Mouse (Mus musculus) ES-Bruce4 (cell line): Measurements from ENCODE around the gene Rab3ip. TPM values are rescaled to one million over a fixed set of nuclear protein-coding genes. Genes with fewer than 3 reads are reported as not detected.

Experiments used
- H3K27ac ChIP-seq: 2 replicates; pipeline ENCODE4 v1.5.1; 2012; ENCODE audit warnings: low read length, inconsistent platforms; ENCODE audit not compliant: insufficient read depth
- H3K27me3 ChIP-seq: 2 replicates; pipeline ENCODE4 v1.6.1; 2012; ENCODE audit warnings: mild to moderate bottlenecking, low read length, inconsistent platforms; ENCODE audit not compliant: control insufficient read depth, poor library complexity, insufficient read depth, severe bottlenecking
- H3K36me3 ChIP-seq: 2 replicates; pipeline ENCODE4 v1.6.1; 2012; ENCODE audit warnings: inconsistent platforms, mild to moderate bottlenecking, low read length, moderate library complexity; ENCODE audit not compliant: control insufficient read depth, poor library complexity, insufficient read depth, severe bottlenecking
- H3K4me1 ChIP-seq: one replicate; pipeline ENCODE4 v1.8.1; 2011; ENCODE audit warnings: low read length; ENCODE audit not compliant: control insufficient read depth, insufficient read depth
- H3K4me3 ChIP-seq: 2 replicates; pipeline ENCODE4 v1.5.1; 2011; ENCODE audit warnings: low read depth, mild to moderate bottlenecking, low read length
- H3K9ac ChIP-seq: 2 replicates; pipeline ENCODE4 v1.6.1; 2012; ENCODE audit warnings: low read depth, mild to moderate bottlenecking, inconsistent platforms; ENCODE audit not compliant: poor library complexity, severe bottlenecking
- H3K9me3 ChIP-seq: replicated peaks from 2 replicates; pipeline ENCODE4 v1.6.1; 2012; ENCODE audit warnings: mild to moderate bottlenecking, low read length, inconsistent platforms; ENCODE audit not compliant: control insufficient read depth, poor library complexity, insufficient read depth, severe bottlenecking
- CTCF ChIP-seq: IDR thresholded peaks from one replicate; pipeline ENCODE4 v1.8.1; 2011; ENCODE audit warnings: low read depth, low read length
- EP300 ChIP-seq: IDR thresholded peaks from 2 replicates; pipeline ENCODE4 v1.6.1; 2011; ENCODE audit warnings: low read depth, low read length; ENCODE audit not compliant: insufficient read depth
- POLR2A ChIP-seq: IDR thresholded peaks from one replicate; pipeline ENCODE4 v1.8.1; 2011; ENCODE audit warnings: low read length; ENCODE audit not compliant: insufficient read depth
- polyA plus RNA-seq: library from polyadenylated mRNA; stranded (reverse); fragments of >200 nt; gene quantifications from 2 replicates; pipeline ENCODE4 v1.2.4, GENCODE M21; 2011; ENCODE audit warnings: low read depth; ENCODE audit not compliant: missing spikeins, insufficient read depth, insufficient read length

Rab3ip gene
- polyA plus RNA-seq, 1 experiment = 70.8 TPM

DNA sequence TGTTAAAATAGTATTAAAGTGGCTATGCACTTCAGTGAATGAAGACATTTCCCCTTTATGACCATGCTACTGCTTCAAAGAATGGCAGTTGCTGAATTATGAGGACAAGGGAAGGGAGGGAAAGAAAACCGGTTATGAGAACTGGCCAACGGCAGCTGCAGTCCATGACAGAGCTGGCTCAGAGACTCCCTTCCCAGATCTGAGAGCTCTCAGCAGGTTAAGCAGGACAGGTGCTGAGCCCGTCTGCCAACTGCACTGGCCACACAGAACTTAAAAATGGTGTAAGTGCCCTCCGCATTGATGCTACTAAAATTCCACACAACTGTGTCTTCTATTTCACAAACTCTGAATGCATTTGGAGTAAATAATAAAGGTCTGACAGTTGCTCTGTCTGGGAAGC, 73.1 kb downstream of the Rab3ip start:
- H3K36me3 ChIP-seq = no peaks in the 10 kb centered on the region
- no peak overlapping the region for H3K9ac ChIP-seq
- TF ChIP-seq POLR2A (no peak), EP300 (no peak), CTCF (no peak)
- no peak overlapping the region for H3K4me3 ChIP-seq
- no peaks in the 10 kb centered on the region for H3K27me3 ChIP-seq
- no peak overlapping the region for H3K27ac ChIP-seq
- no peaks in the 10 kb centered on the region for H3K9me3 ChIP-seq
- H3K4me1 ChIP-seq = no peaks in the 10 kb centered on the region

DNA sequence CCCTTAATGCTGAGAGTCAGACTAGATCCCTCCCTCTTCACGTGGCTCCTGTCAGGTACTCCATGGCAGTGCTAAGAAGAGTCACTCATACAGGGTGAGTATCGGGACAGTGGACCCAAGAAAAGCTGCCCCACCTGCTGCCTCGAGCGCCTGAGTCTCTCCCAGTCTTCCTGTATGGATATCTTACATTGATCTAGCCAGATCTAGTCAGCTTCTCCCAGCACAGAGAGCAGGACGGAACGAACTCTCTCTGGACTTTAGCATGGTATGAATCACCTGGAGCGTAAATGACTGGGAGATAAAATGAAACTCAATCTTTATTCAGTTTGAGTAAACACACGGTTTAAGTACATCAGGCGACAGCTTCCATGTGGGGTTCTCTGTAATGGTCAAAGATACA, 76.1 kb downstream of the Rab3ip start:
- Histone ChIP-seq H3K4me3 (no peak overlapping the region), H3K27ac (no peak overlapping the region), H3K9ac (no peak overlapping the region), H3K4me1 (no peaks in the 10 kb centered on the region), H3K27me3 (no peaks in the 10 kb centered on the region), H3K9me3 (no peaks in the 10 kb centered on the region), H3K36me3 (no peaks in the 10 kb centered on the region)
- TF ChIP-seq CTCF = no peak
- TF ChIP-seq POLR2A = no peak
- TF ChIP-seq EP300 = no peak

GRCm38 (mm10) chr10:116872016-116872410, 78.6 kb downstream of the Rab3ip start:
- H3K27me3 ChIP-seq = no peaks in the 10 kb centered on the region
- H3K4me1 ChIP-seq = no peaks in the 10 kb centered on the region
- H3K9me3 ChIP-seq = no peaks in the 10 kb centered on the region
- TF ChIP-seq EP300 (no peak), POLR2A (no peak), CTCF (no peak)
- H3K27ac ChIP-seq = no peak overlapping the region
- no peaks in the 10 kb centered on the region for H3K36me3 ChIP-seq
- H3K9ac ChIP-seq = no peak overlapping the region
- H3K4me3 ChIP-seq = no peak overlapping the region

- Histone ChIP-seq H3K9me3 (no peaks in the 10 kb centered on the region), H3K27ac (no peak overlapping the region), H3K9ac (no peak overlapping the region), H3K36me3 (no peaks in the 10 kb centered on the region), H3K27me3 (no peaks in the 10 kb centered on the region), H3K4me3 (no peak overlapping the region), H3K4me1 (no peaks in the 10 kb centered on the region)
- TF ChIP-seq POLR2A = no peak
- TF ChIP-seq CTCF = no peak
- no peak for TF ChIP-seq EP300
Measured at GRCm38 (mm10) chr10:116871329-116872015, 79.1 kb downstream of the Rab3ip start.

DNA sequence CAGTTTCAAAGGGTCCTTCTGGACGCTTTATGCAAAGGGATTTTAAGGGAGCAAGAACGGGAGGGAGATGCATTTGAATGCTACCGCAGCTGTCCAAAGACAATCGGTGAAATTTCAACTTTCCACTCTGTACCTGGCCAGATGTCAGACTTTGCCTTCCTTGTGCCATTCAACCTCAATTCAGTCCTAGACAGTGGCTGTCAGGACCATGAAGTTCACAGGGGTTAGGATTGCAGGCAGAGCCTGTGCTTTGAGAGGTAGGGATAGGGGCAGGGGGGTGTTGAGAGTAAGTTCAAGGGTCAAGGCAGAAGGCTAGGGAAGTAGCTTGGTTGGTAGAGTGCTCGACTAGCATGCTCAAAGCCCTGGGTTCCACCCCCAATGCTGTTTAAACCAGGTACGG, 79.8 kb downstream of the Rab3ip start:
- Histone ChIP-seq H3K9ac (no peak overlapping the region), H3K27ac (no peak overlapping the region), H3K27me3 (no peaks in the 10 kb centered on the region), H3K9me3 (no peaks in the 10 kb centered on the region), H3K4me3 (no peak overlapping the region), H3K4me1 (no peaks in the 10 kb centered on the region), H3K36me3 (no peaks in the 10 kb centered on the region)
- TF ChIP-seq POLR2A (no peak), CTCF (no peak), EP300 (no peak)

Other genes starting within 250 kb of the Rab3ip start
- 0.19 TPM in 1 of 2 replicates, not detected in the other for gene Myrfl, start 53.9 kb downstream of the Rab3ip start, polyA plus RNA-seq
- gene Gm10271, start 21.8 kb upstream of the Rab3ip start, polyA plus RNA-seq = not detected in 2 replicates
- not detected in 2 replicates for gene Best3, start 35.5 kb upstream of the Rab3ip start, polyA plus RNA-seq
- not detected in 2 replicates for gene Lrrc10, start 94.6 kb upstream of the Rab3ip start, polyA plus RNA-seq
- gene Cct2, start 113.0 kb upstream of the Rab3ip start, polyA plus RNA-seq = 974 and 1,034 TPM in 2 replicates
- 43.3 and 49.0 TPM in 2 replicates for gene Frs2, start 197.8 kb upstream of the Rab3ip start, polyA plus RNA-seq